Mouse (Mus musculus) heart, embryonic 16.5 days (tissue): Measurements from ENCODE around the gene Rpa2. TPM values are rescaled to one million over a fixed set of nuclear protein-coding genes. Genes with fewer than 3 reads are reported as not detected.

Experiments used
- ATAC-seq: fragments of 200-750 bp; cut with Nextera tagmentation; replicated peaks from 2 replicates; pipeline ENCODE4 v1.8.0; 2017; ENCODE audit warnings: moderate number of reproducible peaks; ENCODE audit not compliant: insufficient read depth, low FRiP score; ENCODE audit errors: extremely low read depth
- H3K27ac ChIP-seq: fragments of 300-500 bp; sonication (generic); 2 replicates; pipeline ENCODE4 v1.5.1; 2014; ENCODE audit warnings: mild to moderate bottlenecking, low read length, control low read depth, moderate library complexity
- H3K27me3 ChIP-seq: fragments of 300-500 bp; sonication (generic); 2 replicates; pipeline ENCODE4 v1.6.1; 2014; ENCODE audit warnings: low read length, mixed read lengths; ENCODE audit not compliant: control insufficient read depth, insufficient read depth
- H3K36me3 ChIP-seq: fragments of 300-500 bp; sonication (generic); 2 replicates; pipeline ENCODE4 v1.6.1; 2014; ENCODE audit not compliant: control insufficient read depth, insufficient read depth
- H3K4me1 ChIP-seq: fragments of 300-500 bp; sonication (generic); 2 replicates; pipeline ENCODE4 v1.6.1; 2014; ENCODE audit warnings: low read length, mixed read lengths; ENCODE audit not compliant: control insufficient read depth, insufficient read depth
- H3K4me2 ChIP-seq: fragments of 300-500 bp; sonication (generic); 2 replicates; pipeline ENCODE4 v1.6.1; 2014; ENCODE audit warnings: low read depth, mild to moderate bottlenecking, control low read depth, low read length
- H3K4me3 ChIP-seq: fragments of 300-500 bp; sonication (generic); 2 replicates; pipeline ENCODE4 v1.5.1; 2014; ENCODE audit warnings: mild to moderate bottlenecking, control low read depth, low read length
- H3K9ac ChIP-seq: fragments of 300-500 bp; sonication (generic); 2 replicates; pipeline ENCODE4 v1.6.1; 2014; ENCODE audit warnings: low read length, control low read depth
- H3K9me3 ChIP-seq: fragments of 300-500 bp; sonication (generic); replicated peaks from 2 replicates; pipeline ENCODE4 v1.6.1; 2016; ENCODE audit warnings: low read length; ENCODE audit not compliant: control insufficient read depth
- WGBS: fragments of 180-500 bp; shearing (Covaris S2); extraction: QIAGEN DNeasy Blood & Tissue Kit; methylation state at CpG from one replicate; pipeline ENCODE4 v1.1.7; 2014; 5-methylcytosine and 5-hydroxymethylcytosine counted together
- polyA plus RNA-seq: library from polyadenylated mRNA; unstranded; fragments of >200 nt; fragmentation: Nextera tagmentation; extraction: Ambion mirVana; gene quantifications from 2 replicates; pipeline ENCODE4 v1.2.1, GENCODE M21; 2015

Rpa2 gene
- polyA plus RNA-seq: 68.6 and 72.8 TPM in 2 replicates

DNA sequence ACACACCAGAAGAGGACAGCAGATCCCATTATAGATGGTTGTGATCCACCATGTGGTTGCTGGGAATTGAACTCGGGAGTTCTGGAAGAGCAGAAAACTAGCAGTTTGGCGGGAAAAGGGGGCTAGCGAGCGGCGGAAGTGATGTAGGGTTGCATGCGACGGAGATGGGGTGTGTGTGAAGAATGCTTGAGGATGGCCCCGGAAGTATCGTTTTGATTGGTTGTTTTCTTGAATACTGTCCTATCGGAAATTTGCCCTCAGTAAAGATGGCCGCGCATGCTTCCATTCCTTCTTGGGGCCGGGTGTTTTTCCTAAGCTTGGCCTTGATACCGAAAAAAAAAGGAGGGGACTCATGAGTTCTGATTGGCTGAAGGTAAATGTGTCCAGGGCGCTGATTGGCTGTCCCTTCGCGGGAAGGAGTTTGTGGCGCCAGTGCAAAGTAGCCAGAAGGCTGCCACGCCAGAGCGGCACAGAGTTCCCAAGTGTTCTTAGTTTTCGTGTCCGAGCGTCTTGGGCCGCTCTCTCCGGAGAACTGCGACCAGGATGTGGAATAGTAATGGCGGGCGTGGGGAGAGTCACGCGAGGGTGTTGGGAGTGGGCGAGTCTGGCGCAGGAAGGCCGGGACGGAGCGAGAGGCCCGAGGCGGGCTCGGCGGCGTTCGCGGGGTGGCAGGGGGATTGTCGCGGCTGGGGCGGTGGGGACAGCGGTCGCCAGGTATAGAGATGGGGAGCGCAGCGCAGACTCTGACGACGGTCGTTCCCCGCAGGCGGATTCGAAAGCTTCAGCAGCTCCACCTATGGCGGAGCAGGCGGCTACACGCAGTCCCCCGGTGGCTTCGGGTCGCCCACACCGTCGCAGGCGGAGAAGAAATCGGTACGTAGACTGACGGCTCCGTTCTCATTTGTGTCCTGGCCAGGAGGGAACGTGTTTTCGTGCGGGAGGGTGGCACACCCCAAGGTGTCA lies at the start of gene Rpa2:
Gene Rpa2 (plus strand): TSS at position 419 of the 963 bp plus-strand sequence.
- H3K4me1 ChIP-seq: peaks cover 7% of the 10 kb centered on the region
- no peaks in the 10 kb centered on the region for H3K9me3 ChIP-seq
- H3K36me3 ChIP-seq: peaks cover 21% of the 10 kb centered on the region
- no peaks in the 10 kb centered on the region for H3K27me3 ChIP-seq
- peak within 1 kb of the TSS; percentile 79 for H3K27ac ChIP-seq
- peak within 1 kb of the TSS; percentile 90 for H3K4me2 ChIP-seq
- H3K9ac ChIP-seq: peak within 1 kb of the TSS; percentile 89
- peak within 1 kb of the TSS; percentile 93 for H3K4me3 ChIP-seq
- under 1% methylated on average over 71 of the region's 71 CpGs for WGBS
- peak; percentile 95 for ATAC-seq

DNA sequence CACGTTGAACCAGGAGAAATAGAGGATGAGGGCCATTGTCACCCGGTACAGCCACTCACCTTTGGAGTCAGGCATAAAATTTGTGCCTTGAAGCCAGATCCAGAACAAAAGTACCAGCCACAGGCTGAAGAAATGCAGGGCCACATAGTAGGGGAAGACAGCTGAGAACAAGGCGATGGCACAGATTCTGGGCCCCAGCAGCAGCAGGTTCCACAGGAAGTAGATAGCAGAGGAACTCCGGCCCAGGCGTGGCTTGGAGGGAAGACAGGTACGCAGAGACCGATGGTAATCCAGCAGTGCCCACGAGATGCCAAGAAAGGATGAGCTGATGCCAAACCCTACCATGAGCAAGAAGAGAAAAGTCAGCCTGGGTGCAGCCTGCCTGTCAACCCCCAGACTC lies 39.9 kb upstream of the Rpa2 start:
- no peaks in the 10 kb centered on the region for H3K9me3 ChIP-seq
- H3K27ac ChIP-seq: no peak overlapping the region
- H3K36me3 ChIP-seq: peaks cover 2% of the 10 kb centered on the region; the same call in 1 of the 2 replicates
- H3K27me3 ChIP-seq: no peaks in the 10 kb centered on the region
- WGBS: 81% methylated on average over 8 of the region's 8 CpGs
- H3K4me2 ChIP-seq: no peak overlapping the region
- H3K4me1 ChIP-seq: peaks cover 14% of the 10 kb centered on the region
- ATAC-seq: no peak
- no peak overlapping the region for H3K4me3 ChIP-seq
- H3K9ac ChIP-seq: no peak overlapping the region

DNA sequence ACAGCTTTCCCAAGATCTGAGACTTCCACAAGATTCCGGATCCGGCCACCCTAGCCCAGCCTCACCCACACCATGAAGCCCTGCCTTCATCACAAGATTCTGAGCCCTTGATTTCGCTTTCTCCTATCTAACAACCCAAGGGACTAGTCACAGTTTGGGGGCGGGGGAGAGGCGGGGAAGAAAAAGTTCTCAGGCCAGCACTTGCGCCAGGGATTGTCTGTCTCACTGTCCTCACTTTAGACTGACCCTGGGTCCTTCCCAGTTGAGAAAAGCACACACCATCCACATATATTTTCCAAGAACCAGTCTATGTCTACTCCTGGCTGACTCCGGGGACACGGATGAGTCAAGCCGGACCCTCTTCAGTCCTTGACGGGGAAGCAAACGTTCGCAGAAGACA lies 36.5 kb upstream of the Rpa2 start:
- H3K9me3 ChIP-seq: no peaks in the 10 kb centered on the region
- no peak for ATAC-seq
- H3K9ac ChIP-seq: peak overlapping the region; percentile 67
- peaks cover 6% of the 10 kb centered on the region; the same call in 1 of the 2 replicates for H3K4me1 ChIP-seq
- peak overlapping the region; percentile 54 for H3K4me3 ChIP-seq
- no peaks in the 10 kb centered on the region for H3K27me3 ChIP-seq
- no peaks in the 10 kb centered on the region for H3K36me3 ChIP-seq
- WGBS: 38% methylated on average over 12 of the region's 12 CpGs
- H3K27ac ChIP-seq: no peak overlapping the region
- H3K4me2 ChIP-seq: peak overlapping the region; percentile 70

DNA sequence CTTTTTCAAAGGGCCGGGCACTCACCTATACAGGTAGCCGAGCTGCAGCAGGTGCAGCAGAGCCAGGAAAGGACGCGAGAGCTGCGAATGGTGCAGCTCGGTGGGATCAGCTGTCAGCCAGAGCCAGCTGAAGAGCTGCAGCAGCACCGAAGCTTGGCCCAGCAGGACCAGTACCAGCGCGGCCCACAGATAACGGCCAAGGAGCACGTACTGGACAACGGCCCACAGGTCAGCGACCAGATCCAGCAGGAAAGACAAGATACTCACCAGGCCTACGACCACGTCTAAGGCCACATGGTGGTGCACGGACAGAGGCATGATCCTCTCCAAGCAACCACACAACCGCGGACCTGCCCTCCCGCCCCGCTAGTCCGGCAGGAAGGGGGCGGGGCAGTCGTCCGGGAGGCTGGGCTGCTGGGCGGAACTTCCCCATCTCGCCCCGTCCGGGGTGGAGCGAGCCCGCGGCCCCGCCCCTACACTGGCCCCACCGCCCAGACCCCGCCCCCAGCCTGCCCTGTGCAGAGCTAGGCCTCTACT lies 35.9 kb upstream of the Rpa2 start, which contains the start of gene Xkr8:
Gene Xkr8 (minus strand): TSS at position 399 of the 537 bp plus-strand sequence.
- no peaks in the 10 kb centered on the region for H3K27me3 ChIP-seq
- ATAC-seq: peak; percentile 99
- peak within 1 kb of the TSS; percentile 67 for H3K9ac ChIP-seq
- H3K9me3 ChIP-seq: no peaks in the 10 kb centered on the region
- H3K4me2 ChIP-seq: peak within 1 kb of the TSS; percentile 70
- peak within 1 kb of the TSS; percentile 54 for H3K4me3 ChIP-seq
- no peaks in the 10 kb centered on the region for H3K36me3 ChIP-seq
- WGBS: 1% methylated on average over 29 of the region's 34 CpGs
- peaks cover 6% of the 10 kb centered on the region; the same call in 1 of the 2 replicates for H3K4me1 ChIP-seq
- no peak within 1 kb of the TSS for H3K27ac ChIP-seq

DNA sequence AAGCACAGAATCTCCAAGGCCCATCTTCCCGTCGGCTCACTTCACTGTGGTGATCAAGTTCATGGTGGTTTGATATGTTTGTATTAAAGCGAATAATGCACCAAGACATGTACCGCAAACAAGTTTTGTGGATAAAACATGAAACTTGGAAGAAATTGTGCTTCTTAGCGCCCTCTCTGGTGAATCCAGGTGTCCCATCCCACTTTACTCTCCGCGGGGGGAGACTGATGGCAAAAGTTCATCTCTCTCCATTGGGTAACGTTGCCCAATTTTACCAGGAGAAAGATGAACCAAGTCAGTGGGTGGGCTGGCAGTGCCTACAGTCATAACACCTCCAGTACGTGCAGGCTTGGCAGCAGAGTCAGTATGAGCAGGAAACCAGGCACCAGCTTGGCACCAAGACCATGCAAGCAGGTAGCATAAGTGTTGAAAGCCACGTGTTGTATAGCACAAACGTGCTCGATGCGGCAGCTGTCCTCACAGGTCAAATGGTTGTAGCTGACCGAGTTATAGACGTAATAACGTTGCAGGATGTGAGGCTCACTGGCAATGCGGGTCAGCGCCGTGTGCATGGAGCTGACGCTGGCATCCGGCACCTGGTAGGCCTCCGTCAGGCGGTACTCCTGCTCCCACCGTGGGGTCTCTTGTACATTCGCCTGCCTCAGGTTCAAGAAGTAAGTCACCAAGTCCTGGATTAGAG lies 34.9 kb upstream of the Rpa2 start:
- Histone ChIP-seq H3K9me3 (no peaks in the 10 kb centered on the region), H3K27ac (no peak overlapping the region), H3K4me3 (no peak overlapping the region), H3K27me3 (no peaks in the 10 kb centered on the region), H3K36me3 (no peaks in the 10 kb centered on the region), H3K4me1 (peaks cover 6% of the 10 kb centered on the region; the same call in 1 of the 2 replicates), H3K4me2 (no peak overlapping the region), H3K9ac (no peak overlapping the region)
- WGBS: 91% methylated on average over 25 of the region's 25 CpGs
- no peak for ATAC-seq

DNA sequence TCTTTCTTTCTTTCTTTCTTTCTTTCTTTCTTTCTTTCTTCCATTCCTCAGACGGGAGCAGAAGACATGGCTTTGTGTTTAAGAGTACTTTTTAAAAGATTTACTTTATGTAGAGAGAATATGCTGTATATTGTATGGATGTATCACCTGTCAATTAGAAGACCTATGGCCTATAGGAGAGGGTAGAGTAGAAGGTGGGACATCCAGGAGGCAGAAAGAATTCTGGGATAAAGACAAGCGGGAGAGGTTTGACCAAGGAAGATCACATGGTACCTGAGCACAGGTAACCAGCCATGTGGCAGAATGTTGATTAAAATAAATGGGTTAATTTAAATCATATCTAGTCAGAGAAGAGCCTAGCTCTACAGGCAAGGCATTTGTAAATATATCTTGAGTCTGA lies 33.4 kb upstream of the Rpa2 start:
- Histone ChIP-seq H3K4me3 (no peak overlapping the region), H3K36me3 (no peaks in the 10 kb centered on the region), H3K27ac (no peak overlapping the region), H3K9me3 (no peaks in the 10 kb centered on the region), H3K9ac (no peak overlapping the region), H3K4me1 (peaks cover 6% of the 10 kb centered on the region; the same call in 1 of the 2 replicates), H3K4me2 (no peak overlapping the region), H3K27me3 (no peaks in the 10 kb centered on the region)
- 85% methylated on average over 2 of the region's 2 CpGs for WGBS
- ATAC-seq: no peak

DNA sequence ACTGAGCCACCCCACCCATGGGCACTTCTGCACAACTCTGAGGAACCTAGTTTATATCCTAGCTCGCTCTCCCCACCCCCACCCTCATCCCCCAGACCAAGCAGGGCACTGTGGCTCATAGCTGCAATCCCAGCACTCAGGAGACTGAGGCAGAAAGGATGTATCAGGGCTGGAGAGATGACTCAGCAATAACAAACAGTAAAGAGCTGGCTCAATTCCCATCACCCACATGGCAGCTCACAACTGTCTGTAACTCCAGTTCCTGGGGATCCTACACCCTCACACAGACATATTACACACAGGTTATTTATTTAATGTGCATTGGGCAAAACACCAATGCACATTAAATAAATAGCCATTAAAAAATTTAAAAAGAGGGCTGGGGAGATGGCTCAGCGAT lies 32.7 kb upstream of the Rpa2 start:
- no peak overlapping the region for H3K4me3 ChIP-seq
- ATAC-seq: no peak
- no peak overlapping the region for H3K27ac ChIP-seq
- no peaks in the 10 kb centered on the region for H3K9me3 ChIP-seq
- WGBS: 72% methylated on average over 2 of the region's 2 CpGs
- no peak overlapping the region for H3K4me2 ChIP-seq
- H3K9ac ChIP-seq: no peak overlapping the region
- peaks cover 6% of the 10 kb centered on the region; the same call in 1 of the 2 replicates for H3K4me1 ChIP-seq
- H3K36me3 ChIP-seq: no peaks in the 10 kb centered on the region
- H3K27me3 ChIP-seq: no peaks in the 10 kb centered on the region

DNA sequence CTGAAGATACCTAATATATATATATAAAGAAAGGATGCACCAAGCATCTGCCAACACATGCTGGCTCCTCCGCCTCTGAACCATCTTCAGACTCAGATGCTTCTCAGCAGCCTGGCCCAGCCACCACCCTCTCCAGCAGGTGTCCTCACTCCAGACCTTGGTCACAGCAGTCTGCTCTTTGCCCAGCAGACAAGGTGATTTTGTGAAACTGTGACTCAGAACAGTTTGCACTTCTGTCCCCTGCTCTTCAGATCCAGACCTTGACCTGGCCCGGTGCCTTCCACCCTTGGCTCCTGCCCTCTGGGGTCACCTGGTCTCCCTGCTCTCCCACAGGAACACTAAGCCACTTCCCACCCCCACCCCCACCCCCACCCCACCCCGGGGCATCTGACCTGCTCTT lies 32.2 kb upstream of the Rpa2 start:
- H3K4me3 ChIP-seq: no peak overlapping the region
- 44% methylated on average over 3 of the region's 3 CpGs for WGBS
- no peak overlapping the region for H3K4me2 ChIP-seq
- no peaks in the 10 kb centered on the region for H3K36me3 ChIP-seq
- H3K4me1 ChIP-seq: peaks cover 6% of the 10 kb centered on the region; the same call in 1 of the 2 replicates
- no peaks in the 10 kb centered on the region for H3K9me3 ChIP-seq
- no peak overlapping the region for H3K27ac ChIP-seq
- no peak overlapping the region for H3K9ac ChIP-seq
- ATAC-seq: no peak
- no peaks in the 10 kb centered on the region for H3K27me3 ChIP-seq
